Mouse (Mus musculus): ENCODE measurements around the gene Zbtb25.

DNA sequence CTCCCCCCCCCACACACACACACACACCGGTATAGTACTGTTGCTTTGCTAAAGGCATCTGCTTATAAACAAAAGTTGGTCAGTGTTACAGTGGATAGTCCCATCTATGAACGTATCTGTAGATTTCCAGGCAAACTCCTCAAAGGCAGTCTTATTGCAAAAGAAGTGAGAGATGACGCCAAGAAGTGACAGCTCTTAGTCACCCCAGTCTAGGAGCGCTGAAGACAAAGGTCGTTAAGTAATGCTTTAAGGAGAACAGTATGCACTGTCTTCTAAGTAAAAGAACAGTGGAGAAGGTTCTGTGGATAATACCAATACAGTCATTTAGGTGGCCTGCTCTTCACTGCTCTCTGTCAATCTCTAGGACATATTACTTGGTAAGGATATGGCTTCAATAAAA lies 23.6 kb upstream of the Zbtb25 start:
- TF ChIP-seq POLR2A (IDR thresholded peaks at IDR 0.05; ENCODE audit: control insufficient read depth, extremely low read depth, insufficient read depth, low read length, poor library complexity) (no peak), CTCF (IDR thresholded peaks at IDR 0.05; ENCODE audit: borderline replicate concordance, control insufficient read depth, extremely low read depth, insufficient read depth, low read length, poor library complexity) (no peak)
